Mouse (Mus musculus) spleen, postnatal 4 days (tissue): ENCODE measurements around the gene Rhbdf2.
"Not testable (repeated sequence)": the region's sequence is repeated elsewhere in the genome, so short reads cannot be mapped to it uniquely, and the experiment has no call there.

ENCODE experiments used
- DNase-seq, 2 experiments: peaks; one replicate each; pipeline ENCODE4 v3.0.0; 2022; ENCODE audit warnings: low spot score in 2 of 2

The Rhbdf2 gene

GRCm38 (mm10) chr11:116644225-116645112 lies 17.6 kb upstream of the Rhbdf2 start:
- no peak for DNase-seq

GRCm38 (mm10) chr11:116643579-116644224 lies 16.9 kb upstream of the Rhbdf2 start:
- DNase-seq: no peak

- peak; percentile 82 to 96 for DNase-seq
Measured at GRCm38 (mm10) chr11:116642681-116643578, 16.1 kb upstream of the Rhbdf2 start.

GRCm38 (mm10) chr11:116641731-116642130 lies 14.9 kb upstream of the Rhbdf2 start:
- no peak for DNase-seq

- DNase-seq: peak in 1 of 2 experiments; percentile 65
Measured at GRCm38 (mm10) chr11:116641168-116641567, 14.3 kb upstream of the Rhbdf2 start.

GRCm38 (mm10) chr11:116636607-116637006 lies 9.8 kb upstream of the Rhbdf2 start:
- DNase-seq: not testable (repeated sequence)

GRCm38 (mm10) chr11:116632962-116633361 lies 6.1 kb upstream of the Rhbdf2 start:
- no peak for DNase-seq

- DNase-seq: no peak
Measured at GRCm38 (mm10) chr11:116630171-116630965, 3.5 kb upstream of the Rhbdf2 start.

- no peak for DNase-seq
Measured at GRCm38 (mm10) chr11:116629472-116629871, 2.7 kb upstream of the Rhbdf2 start.

- DNase-seq: peak; percentile 88 to 96
Measured at GRCm38 (mm10) chr11:116628712-116629111, 1.9 kb upstream of the Rhbdf2 start.

- DNase-seq: peak in 1 of 2 experiments; percentile 61
Measured at GRCm38 (mm10) chr11:116627072-116628020, 527 bp upstream of the Rhbdf2 start.

GRCm38 (mm10) chr11:116625081-116626000 lies 1.5 kb downstream of the Rhbdf2 start:
- DNase-seq: peak; percentile 76 to 92

GRCm38 (mm10) chr11:116624131-116624832 lies 2.5 kb downstream of the Rhbdf2 start:
- peak; percentile 91 to 97 for DNase-seq

GRCm38 (mm10) chr11:116623281-116624124 lies 3.3 kb downstream of the Rhbdf2 start:
- no peak for DNase-seq

GRCm38 (mm10) chr11:116621258-116621704 lies 5.5 kb downstream of the Rhbdf2 start:
- DNase-seq: peak in 1 of 2 experiments; percentile 47

GRCm38 (mm10) chr11:116620559-116621253 lies 6.1 kb downstream of the Rhbdf2 start:
- no peak for DNase-seq
